ENCODE assay signal across 10 mouse cellular contexts in the genomic region with DNA sequence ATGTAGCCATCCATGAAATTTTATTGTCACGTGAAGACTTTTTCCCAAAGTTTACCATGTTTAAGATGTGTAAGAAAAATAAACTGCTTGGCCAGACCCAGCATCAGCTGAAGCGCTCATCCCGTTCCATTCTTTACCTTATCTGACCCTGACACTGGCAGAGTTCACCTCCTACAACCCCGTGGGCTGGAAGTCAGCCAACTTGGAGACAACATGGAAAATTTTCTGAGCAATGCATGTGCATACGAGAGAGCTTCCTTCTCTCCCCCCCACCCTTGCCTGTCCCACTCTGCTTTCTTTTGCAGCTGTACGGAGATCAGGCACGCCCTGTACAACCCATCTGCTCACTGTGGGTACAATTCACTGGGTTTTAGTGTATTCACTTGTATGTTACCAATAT. TPM values are rescaled to one million over a fixed set of nuclear protein-coding genes. Genes with fewer than 3 reads are reported as not detected.
DNase-seq lines count a peak whose midpoint lies in the region; ATAC-seq and TF ChIP-seq lines count a peak whose summit lies in the region.
"Had no signal": no experiment of that assay in that cellular context is flagged by ENCODE, and none has a peak within 500 bp of the region (broad histone marks: within the 10 kb centered on the region; RNA-seq: fewer than 3 reads in every experiment).

No protein-coding gene starts in this region.

- no peak for ATAC-seq in neural tube, embryonic 13.5 days (ENCODE audit: low read depth)
- peak; percentile 51 for ATAC-seq in liver, postnatal 0 days

- no peak overlapping the region for H3K4me2 ChIP-seq in neural tube, embryonic 13.5 days
- H3K4me2 ChIP-seq in liver, postnatal 0 days (ENCODE audit: low read depth, low read length): peak overlapping the region; percentile 66
- H3K4me2 ChIP-seq: neural tube, embryonic 12.5 days had no signal

- 77% methylated on average over 7 of the region's 7 CpGs for WGBS in neural tube, embryonic 13.5 days
- 37% methylated on average over 7 of the region's 7 CpGs for WGBS in liver, postnatal 0 days (ENCODE audit: insufficient replicate concordance)

- peak overlapping the region; percentile 24; the same call in 1 of the 2 replicates for H3K27ac ChIP-seq in neural tube, embryonic 13.5 days (replicated peaks)
- peak overlapping the region; percentile 52 for H3K27ac ChIP-seq in liver, postnatal 0 days (ENCODE audit: low read depth)
- H3K27ac ChIP-seq: neural tube, embryonic 12.5 days had no signal

- H3K36me3 ChIP-seq in neural tube, embryonic 13.5 days: no peaks in the 10 kb centered on the region
- H3K36me3 ChIP-seq in liver, postnatal 0 days (replicated peaks; ENCODE audit: insufficient read depth, low read length): peaks cover 21% of the 10 kb centered on the region
- H3K36me3 ChIP-seq: neural tube, embryonic 12.5 days had no signal

- H3K4me1 ChIP-seq in neural tube, embryonic 13.5 days (replicated peaks): peaks cover 34% of the 10 kb centered on the region
- H3K4me1 ChIP-seq in liver, postnatal 0 days (ENCODE audit: insufficient read depth): peaks cover 48% of the 10 kb centered on the region
- H3K4me1 ChIP-seq: neural tube, embryonic 12.5 days had no signal

- TF ChIP-seq EP300 in liver, postnatal 0 days (IDR thresholded peaks at IDR 0.05; ENCODE audit: low read depth): peak; percentile 68

- TF ChIP-seq CTCF in liver, postnatal 0 days (IDR thresholded peaks at IDR 0.05; ENCODE audit: low read depth): no peak

- no peak overlapping the region for H3K4me3 ChIP-seq in neural tube, embryonic 13.5 days
- H3K4me3 ChIP-seq in liver, postnatal 0 days (ENCODE audit: low read depth, low read length): peak overlapping the region; percentile 23; the same call in 1 of the 2 replicates
- H3K4me3 ChIP-seq: neural tube, embryonic 12.5 days had no signal

- no peaks in the 10 kb centered on the region for H3K9me3 ChIP-seq in neural tube, embryonic 13.5 days
- H3K9me3 ChIP-seq in liver, postnatal 0 days (ENCODE audit: low read length): no peaks in the 10 kb centered on the region
- H3K9me3 ChIP-seq: neural tube, embryonic 12.5 days had no signal

- H3K9ac ChIP-seq in neural tube, embryonic 13.5 days: no peak overlapping the region
- H3K9ac ChIP-seq in liver, postnatal 0 days (replicated peaks): 0 out of 2 replicates have a peak overlapping the region, but pooled peaks have one; percentile 9
- H3K9ac ChIP-seq: neural tube, embryonic 12.5 days had no signal

- H3K27me3 ChIP-seq in neural tube, embryonic 13.5 days: no peaks in the 10 kb centered on the region
- no peaks in the 10 kb centered on the region for H3K27me3 ChIP-seq in liver, postnatal 0 days (ENCODE audit: insufficient read depth, low read length)
- H3K27me3 ChIP-seq: neural tube, embryonic 12.5 days had no signal

- peak; percentile 57 to 59 for DNase-seq in adrenal gland, adult (ENCODE audit: inconsistent age in 2 of 2, low spot score in 1 of 2)
- no peak for DNase-seq in adrenal gland, adult 8-10 months
- no peak for DNase-seq in neural tube, embryonic 10.5 days (ENCODE audit: extremely low spot score, low spot score)
- DNase-seq in liver, postnatal 0 days: peak; percentile 72
- peak; percentile 73 for DNase-seq in testis, postnatal 10 days (ENCODE audit: low spot score)
- no peak for DNase-seq in cerebellum, adult 18-20 months
- DNase-seq in gastrocnemius, postnatal 10 days: no peak
- DNase-seq: thymus, postnatal 14 days had no signal

RNA-seq across cellular contexts. Expression of a gene that starts 14.1 kb away (rescaled TPM):
- total RNA-seq in adrenal gland, adult 8-10 months (2022): 10 to 100 TPM; 17.8 to 53.3 (median 39.2) TPM
- polyA plus RNA-seq in neural tube, embryonic 13.5 days (2015; fragmentation: Nextera tagmentation; extraction: Ambion mirVana): 5.2 and 5.4 TPM in 2 replicates
- 12.3 and 16.6 TPM in 2 replicates for polyA plus RNA-seq in liver, postnatal 0 days (2015; fragmentation: Nextera tagmentation; extraction: Ambion mirVana)
- 1 to 10 TPM; 4.8 to 7.2 TPM for total RNA-seq in gastrocnemius, postnatal 10 days (2021)

Comparison
In these comparisons a context has a peak if more than half of its experiments do, and no peak if none do; other contexts are left out.
1. DNase-seq: peak in adrenal gland, adult (2 of 2), liver, postnatal 0 days (single experiment) and testis, postnatal 10 days (single experiment); none in adrenal gland, adult 8-10 months (single experiment), neural tube, embryonic 10.5 days (single experiment), cerebellum, adult 18-20 months (0 of 2) and gastrocnemius, postnatal 10 days (single experiment).